Mouse (Mus musculus): Measurements from ENCODE around the gene Sipa1l3.

The Sipa1l3 gene

DNA sequence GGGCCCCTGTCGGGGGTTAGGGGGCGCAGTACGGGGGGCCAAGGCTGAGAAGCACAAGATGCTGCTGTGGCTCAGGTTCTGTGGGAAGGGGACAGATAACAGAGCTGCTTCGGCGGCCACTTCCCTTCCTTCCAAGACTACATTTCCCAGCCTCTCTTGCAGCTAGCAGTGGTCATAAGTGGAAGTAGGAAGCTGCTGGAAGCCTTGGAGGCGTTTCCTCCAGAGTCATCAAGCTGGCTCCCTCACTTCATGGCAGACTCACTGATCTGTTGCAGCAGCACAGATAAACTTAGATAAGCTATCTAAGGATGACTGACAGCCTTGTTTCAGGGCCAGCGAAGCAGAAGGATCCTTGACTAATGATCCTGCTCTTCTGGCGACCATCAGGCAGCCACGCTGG is 76.6 kb downstream of the Sipa1l3 start:
- no peak for DNase-seq

DNA sequence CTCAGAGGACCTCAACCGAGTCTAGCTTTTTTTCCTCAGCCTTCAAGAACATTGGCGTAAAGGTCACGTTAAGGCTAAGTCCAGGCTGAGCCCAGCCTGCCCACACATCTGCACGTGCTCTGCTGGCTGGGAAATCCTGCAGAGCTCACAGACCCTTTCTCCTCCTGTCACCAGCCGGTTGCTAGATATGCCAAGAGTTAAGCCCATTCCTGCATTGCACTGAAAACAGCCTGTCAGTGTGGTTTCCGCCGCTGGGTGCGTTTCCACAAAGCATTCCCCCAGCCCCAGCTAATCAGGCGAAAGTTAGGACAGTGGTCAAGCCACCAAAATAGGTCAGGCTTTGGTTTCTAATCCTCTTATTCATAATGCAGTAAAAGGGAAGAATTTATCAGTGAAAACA is 77.3 kb downstream of the Sipa1l3 start:
- DNase-seq: no peak

DNA sequence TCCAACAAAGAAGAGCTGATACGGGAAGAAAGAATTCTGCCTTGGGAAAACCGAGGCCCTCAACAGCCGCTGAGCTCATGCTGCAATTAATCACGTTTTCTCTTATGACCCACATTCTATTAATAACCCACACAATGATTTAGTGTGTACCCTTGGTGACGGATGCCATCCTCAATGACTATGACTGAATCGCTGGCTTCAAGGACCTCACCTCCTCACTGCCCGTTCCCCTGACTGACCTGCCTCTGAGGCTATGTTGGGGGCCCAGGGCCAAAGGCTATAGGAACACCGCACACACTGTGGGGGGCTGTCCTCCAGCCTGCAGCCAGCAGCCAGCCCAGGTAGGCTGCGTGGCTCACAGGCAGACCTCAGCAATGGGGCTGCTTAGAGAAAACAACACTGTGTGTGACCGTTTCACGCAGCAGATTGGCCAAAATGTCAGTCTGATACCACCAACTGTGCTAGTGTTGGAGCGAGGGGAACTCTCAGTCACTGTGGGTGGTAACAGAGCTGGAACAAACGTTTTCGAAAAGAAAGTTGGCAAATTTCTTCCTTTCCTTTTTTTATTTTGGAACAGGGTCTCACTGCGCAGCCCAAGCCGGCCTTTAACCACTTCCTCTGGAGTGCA is 79.7 kb downstream of the Sipa1l3 start:
- no peak for DNase-seq

DNA sequence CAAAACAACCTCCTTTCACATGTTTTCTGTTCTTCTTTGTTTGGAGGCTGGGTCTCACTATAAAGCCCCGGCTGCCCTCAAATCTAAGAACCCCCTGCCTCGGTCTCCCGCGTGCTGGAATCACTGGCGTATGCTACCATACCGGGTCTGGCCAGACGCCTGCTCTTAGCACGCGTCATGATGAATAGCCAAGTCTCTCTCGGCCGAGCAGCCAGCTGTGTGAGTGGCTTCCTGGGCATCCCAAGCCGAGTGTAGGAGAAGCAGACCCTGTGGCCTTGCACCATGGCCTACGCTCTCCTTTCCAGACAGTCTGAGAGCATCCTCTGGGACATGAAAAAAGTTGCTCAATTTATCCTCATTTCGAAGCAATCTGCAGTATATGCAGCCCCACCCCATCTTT is 80.2 kb downstream of the Sipa1l3 start:
- DNase-seq: no peak

DNA sequence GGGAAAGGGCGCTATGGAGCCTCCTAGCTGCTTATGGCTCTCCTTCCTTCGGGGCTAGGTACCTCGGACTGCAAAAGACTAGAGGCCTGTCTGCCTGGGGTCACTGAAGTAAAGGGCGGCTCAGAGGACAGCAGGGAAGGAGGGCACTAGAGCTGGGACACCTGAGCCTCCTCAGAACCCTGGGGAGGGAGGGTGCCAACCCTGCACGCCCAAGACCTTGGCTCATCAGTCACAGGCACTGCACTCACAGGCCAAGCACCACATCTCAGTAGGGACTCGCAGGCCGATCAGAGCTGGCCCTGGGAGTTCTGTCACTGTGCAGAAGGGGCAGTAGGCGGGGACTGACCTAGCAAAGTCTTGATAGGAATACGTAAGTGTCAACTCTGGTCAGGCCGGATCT is 81.4 kb downstream of the Sipa1l3 start:
- no peak for DNase-seq

DNA sequence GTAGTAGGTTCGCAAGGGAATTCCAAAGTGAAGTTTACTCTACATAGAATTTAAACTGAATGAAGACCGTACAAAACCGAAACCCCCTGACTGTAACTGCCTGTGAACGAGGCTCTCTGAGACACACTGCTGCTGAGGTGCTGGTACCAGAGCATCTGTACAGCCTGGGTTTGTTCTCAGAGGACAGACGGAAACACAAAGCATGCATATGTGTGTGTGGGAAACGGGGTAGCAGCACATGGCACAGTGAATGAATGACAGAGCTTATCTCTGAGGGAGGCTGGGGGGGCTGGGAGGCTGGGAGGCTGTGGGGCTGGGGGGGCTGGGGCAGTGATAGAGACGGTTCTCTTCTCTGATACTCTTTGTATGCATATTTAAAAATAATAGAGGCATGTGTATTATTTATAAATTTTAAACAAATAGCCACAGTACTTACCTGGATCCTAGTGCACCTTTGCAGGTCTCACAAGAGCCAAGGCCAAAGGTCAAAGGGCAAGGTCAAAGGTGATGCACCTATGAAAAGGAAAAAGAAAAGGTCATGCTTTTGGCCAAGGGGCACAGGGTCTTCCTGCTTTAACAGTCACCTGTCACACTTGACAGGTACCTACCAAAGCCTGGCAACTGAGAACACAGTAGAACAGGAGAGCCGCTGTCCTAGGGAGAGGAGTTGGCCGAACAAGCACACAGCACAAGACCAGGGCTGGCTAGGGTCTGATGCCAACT is 84.0 kb downstream of the Sipa1l3 start:
- DNase-seq: no peak

DNA sequence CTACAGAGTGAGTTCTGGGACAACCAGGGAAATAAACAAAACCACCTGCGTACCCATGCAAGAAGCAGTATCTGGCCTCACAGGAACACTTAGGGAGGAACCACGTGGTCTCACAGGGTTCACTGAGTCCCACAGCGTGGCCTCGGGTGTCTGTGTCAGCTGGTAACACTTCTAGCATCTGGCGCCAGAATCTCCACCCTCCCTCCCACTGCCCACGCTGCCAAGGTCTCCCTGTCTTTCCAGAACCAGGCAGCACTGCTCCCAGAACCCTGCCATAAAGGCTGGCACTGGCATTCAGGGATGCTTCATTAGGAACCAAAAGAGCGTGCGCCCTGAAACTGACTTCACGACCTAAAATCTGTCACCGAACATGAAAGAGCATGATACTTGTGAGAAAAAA is 84.7 kb downstream of the Sipa1l3 start:
- no peak for DNase-seq

DNA sequence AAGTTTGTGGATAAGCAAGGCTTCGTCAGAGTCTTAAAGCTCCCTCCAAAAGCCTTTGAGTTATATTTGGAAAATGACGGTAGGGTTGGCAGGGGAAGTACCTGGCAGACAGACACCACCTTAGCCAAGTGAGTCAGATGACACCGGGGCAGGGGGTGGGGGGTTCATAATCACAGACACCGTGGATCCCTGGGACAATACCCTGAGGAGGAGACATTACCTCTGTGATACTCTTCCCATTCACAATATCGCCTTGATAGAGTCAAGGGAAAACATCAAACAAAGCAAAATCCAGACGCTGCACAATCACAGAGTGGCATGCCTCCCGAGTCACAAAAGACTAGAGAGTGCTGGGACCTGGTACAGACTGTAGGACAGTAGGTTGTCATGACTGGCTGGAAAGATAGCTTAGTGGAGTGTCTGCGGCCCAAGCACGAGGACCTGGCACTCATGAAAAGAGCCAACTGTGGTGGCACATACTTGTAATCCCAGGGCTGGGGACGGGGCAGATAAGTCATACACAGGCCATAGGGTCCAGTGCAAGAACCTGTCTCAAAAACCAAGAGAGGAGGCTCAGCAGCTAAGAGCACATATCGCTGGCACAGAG is 85.4 kb downstream of the Sipa1l3 start:
- DNase-seq: no peak

DNA sequence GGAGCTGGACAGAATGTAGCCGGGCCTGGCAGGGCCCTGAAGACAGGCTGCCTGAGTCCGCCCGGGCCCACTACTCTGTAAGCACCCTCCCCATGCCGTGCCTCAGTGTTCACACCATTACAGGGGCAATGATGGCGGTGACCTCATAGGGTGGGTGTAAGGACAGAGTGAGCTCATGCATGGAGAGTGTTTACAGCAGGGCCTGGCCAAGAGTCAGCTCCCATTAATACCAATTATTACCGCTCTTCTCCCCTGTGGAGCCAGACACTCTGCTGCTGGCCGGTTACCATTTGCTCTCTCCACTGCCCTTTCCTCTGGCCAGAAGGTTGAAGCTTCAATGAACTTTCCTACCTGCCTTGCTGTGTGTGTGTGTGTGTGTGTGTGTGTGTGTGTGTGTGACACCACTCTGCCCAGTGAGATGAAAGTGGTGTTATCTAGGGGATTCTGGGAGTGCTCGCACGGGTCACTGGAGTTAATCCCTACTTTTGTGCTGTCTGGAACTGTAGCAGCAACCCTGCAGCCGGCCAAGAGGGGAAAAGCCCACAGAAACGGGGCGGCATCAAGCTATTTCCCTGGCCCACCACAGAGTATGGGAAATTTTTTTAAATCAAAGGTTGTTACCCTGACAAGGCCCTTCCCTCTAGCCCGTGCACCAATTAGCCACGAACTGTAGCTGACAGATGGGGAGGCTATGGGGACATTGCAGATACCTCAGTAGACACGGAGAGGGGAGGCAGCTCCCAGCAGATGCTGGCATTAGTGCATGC is 86.1 kb downstream of the Sipa1l3 start:
- no peak for DNase-seq

DNA sequence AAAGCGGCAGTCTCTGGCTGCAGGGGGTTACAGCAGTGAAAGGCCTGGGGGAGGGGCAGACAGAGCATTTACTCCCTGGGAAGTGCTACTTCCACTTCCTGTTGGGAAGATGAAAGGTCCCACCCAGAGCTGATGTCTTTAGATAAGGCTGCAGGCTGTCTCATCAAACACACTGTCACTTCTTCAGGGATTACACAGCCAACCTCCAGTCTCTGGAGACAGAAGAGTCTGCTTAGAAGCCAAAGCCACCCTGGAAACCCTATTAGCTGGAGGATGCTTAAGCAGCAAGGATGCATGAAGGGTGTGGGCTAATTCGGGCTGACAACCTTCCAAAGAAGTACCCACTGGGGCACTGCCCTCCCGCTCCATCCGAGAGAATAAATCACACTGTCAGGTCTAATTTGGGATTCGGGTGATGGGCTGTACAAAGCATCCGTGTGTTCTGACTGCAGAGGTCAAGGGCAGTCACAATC is 87.7 kb downstream of the Sipa1l3 start:
- no peak for DNase-seq

DNA sequence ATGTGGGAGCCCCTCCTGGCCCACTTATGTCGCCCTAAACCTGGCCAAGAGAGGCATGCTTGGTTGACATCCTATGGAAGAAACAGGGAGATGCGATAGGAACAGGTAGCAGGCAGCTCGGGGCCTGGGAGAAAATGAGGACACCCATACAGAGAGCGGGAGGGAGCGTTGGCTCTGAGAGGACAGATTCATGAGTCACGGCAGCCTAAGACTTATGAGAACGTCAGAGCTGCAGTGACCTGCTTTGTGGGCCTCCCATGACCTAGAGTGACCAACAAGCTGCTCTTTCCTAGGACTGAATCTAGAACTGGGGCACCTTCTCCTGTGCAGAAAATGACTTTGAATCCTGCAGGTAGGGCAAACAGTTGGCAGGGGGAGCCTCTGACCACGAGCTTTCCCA is 92.4 kb downstream of the Sipa1l3 start:
- no peak for DNase-seq

DNA sequence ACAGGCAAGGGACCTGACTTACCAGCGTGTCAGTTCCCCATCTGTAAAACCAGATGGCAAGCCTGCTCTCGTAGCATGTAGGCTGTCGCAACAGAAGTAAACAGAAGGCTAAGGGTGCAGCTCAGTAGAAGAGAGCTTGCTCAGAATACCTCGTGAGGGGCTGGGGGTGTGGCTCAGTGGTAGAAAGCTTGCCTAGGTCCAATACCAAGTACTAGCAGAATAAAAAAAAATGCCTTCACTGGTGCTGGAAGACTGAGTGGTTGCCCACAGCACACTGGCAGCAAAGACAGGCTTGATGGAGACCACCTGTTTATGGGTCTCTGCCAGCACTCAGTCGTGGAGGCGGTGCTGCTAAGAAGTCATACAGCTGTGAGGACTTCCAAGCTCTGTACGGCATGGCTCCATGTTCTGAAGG is 93.0 kb downstream of the Sipa1l3 start:
- no peak for DNase-seq

DNA sequence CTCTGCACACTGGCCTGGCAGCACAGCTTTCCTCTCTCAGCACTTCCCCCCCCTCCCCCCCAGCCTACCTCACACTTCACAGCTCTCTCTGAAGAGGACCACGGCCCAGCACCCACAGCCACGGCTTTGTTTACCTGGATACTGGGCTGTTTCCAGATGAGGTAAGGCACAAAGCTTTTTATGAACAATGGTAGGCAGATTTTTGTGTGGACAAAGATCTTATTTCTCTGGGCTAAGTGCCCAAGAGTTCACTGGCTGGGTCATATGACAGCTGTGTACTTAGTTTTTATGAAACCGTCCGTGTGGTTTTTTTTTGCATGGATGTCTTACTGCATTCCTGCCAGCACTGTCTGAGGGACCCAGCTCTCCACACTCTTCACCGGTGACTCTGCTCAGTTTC is 93.8 kb downstream of the Sipa1l3 start:
- peak; percentile 35 for DNase-seq

DNA sequence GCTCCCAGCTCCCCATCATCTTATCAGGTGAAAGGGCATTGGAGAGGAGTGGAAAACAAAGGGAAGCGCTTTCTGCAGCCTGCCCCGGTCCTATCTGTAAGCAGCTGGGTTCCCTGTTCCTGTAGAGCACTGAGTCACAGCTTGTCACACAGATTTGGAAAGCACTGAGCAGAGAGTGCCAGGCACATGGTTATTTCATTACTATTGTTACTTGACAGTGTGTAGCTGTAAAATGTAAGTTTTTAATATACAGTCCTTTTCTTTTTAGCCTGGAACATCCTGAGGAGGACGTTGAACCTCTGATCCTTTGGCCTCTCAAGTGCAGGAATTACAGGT is 96.6 kb downstream of the Sipa1l3 start:
- DNase-seq: no peak

DNA sequence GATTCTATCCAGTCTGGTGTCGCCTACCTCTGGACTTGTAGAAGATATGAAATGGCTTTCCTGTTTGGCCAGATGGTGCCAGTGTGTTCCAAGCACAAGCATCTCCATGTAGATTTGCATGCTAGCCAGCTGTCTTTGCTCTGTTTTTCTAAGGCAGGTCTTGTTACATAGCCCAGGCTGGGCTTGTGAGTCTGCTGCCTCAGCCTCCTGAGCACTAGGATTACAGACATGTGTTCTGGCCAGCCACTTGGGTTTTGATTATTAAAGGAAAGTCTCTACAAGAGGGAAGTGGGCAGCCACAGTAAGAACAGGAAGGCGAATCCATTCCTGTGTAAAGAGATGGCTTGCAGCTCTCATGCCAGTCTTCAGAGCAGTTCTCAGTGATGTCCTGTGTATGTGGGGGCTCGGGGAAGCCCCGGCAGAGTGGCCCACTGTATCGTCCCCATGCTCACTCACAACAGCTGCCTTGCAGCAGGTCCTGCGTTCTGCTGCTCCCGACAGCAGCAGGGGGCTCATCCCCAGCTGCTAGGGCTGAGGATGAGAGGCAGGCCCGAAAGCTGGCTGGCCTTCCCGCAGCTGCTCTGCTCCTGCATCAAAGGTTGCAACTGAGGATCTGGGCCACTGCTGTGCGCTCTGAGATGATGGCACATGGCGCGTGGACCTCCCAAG is 97.1 kb downstream of the Sipa1l3 start:
- no peak for DNase-seq

DNA sequence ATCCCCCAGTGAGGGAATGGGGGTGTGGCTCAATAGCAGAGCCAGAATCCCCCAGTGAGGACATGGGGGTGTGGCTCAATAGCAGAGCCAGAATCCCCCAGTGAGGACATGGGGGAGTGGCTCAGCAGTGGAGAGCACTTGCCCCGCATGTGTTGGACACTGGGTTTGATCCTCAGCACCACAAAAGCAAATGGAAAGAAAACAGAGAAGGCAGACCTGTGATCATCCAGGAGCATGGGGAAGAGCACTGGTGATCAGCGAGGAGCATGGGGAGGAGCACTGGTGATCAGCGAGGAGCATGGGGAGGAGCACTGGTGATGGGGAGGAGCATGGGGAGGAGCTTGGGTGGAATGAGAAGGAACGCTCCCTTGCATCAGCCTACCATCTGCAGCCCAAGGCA is 98.6 kb downstream of the Sipa1l3 start:
- DNase-seq: no peak

DNA sequence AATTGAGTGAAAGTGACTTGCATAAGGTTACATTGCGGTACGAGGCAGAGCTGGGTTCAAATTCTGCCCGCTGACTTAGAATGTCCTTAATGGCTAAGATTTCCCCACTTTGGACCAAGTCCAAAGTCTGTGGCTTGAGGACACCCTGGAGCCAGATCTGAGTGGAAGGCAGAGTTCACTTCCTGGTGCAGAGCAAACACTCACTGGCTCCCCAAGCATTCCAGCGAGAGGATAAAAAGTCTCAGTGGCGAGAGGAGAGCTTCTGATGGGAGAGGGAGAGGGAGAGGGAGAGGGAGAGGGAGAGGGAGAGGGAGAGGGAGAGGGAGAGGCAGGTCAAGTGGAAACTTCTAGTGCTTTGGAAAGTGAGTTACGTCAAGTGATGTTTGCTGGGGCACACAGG is 100.2 kb downstream of the Sipa1l3 start:
- DNase-seq: peak; percentile 19

DNA sequence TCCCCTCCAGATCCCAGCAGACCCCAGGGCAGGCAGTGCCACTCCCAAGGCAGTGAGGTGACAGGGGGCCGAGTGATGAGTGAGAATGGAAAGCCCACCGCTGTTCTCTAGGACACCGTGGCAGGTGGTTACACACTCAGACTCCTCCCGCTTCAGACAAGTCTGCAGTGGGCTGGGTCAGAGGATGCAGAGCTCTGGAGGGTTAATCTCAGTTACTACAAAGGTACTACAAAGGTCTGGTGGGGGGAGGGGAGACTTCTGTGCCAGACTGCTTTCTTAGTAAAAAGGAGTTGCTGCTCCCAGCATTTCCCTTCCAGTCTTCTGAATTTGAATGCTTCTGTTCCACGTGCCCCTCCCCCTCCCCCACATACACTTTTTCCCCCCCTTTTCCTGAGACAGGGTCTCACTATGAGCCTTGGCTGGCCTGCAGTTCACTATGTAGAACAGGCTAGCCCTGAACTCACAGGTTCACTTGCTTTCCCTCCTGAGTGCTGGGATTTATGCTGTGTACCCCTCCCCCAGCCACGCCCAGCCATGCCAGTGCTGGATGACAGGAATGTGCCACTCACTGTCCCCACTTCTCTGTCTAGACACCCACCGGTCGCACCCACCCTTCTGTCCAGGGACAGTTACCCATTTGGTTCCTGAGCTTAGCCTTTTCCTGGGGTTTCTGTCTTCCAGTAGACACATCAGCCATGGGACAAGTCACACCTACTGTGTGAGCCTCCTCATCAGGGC is 100.9 kb downstream of the Sipa1l3 start:
- no peak for DNase-seq

DNA sequence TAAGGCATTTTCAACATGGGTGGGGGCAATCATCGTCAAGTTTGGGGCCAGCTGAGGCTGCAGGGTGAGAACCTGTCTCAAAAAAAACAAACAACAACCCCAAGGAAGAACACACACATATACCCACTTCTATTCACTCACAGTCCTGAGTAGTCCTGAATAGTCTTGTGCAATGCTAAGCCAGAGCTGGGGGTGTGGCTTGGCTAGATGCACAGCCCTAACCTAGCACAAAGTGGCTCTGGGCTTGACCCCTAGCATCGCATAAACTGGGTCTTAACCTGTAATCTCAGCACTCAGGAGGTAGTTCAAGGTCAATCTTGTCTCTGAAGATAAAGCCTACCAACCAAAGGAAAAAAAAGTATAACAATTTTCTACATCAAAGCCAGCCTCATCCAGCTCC is 101.5 kb downstream of the Sipa1l3 start:
- DNase-seq: no peak

DNA sequence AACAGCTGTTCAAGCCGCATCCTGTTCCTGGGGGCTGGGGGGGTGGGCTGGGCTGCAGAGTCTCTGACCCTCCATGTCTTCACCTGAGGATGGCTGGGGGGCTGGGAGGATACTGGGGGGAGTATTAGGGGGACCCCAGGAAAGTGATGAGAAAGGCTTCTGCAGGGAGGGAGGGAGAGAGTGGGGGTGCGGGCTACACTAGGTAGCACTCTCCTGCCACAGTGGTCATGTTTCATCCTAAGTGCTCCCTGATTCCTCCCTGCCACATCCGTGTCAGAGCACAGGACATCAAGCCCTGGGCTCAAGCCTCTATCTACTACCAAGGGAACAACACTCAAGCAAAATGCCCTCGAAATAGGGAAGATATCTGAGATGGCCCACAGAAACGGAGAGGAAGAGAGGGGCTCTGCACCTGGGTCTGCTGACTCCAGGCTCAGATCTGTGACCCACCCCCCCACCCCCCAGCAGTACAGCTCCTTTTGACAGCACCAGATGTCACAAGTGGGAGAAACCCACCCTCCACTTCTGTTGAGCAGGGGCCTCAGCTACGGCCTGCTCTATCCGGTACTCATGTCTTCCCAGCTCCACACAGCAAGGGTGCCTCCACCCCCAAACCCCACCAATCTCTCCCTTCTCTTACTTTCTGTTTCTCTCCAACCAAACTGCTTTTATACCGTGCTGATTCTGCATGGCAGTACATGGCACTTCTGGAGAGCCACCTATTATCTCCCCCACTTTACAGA is 106.4 kb downstream of the Sipa1l3 start:
- no peak for DNase-seq

DNA sequence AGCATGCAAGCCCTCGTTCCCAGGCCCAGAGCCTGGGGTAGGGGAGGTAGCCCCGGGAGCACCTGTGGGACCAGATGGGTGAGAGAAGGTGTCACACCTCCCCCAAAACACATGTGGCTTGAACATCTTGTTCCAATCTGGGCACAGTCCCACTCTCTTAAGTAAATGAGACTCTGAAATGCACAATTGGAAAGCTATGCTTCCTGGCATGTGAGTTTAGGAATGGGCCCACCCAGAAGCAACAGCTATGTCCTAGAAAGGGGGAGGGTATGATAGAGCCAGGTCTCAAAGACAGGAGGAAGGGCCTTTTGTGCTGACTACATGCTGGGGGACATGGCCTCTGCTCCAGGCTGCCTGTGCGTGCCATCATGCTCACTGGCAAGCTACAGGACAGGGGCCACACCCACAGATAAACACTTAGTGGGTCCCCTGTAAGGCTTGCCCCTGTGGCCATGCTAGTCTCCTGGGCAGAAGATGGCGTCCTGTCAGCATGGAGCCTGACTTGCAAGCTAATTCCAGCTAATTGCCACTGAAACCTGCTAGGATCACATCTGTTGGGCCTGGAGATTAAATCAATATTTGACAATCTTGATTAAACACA is 107.1 kb downstream of the Sipa1l3 start:
- no peak for DNase-seq

Measured in kidney, adult 18-20 months (tissue).